Mouse (Mus musculus) lung, postnatal 36 days (tissue): ENCODE data around the gene Enpp6.
"Not testable (repeated sequence)": the region's sequence is repeated elsewhere in the genome, so short reads cannot be mapped to it uniquely, and the experiment has no call there.

Experiments used
- DNase-seq: peaks from one replicate; pipeline ENCODE4 v3.0.0; 2022; ENCODE audit warnings: mixed read lengths

The Enpp6 gene

GRCm38 (mm10) chr8:47005676-47006075 lies 19.0 kb downstream of the Enpp6 start:
- DNase-seq: no peak

- no peak for DNase-seq
These were observed 20.1 kb downstream of the Enpp6 start for GRCm38 (mm10) chr8:47006785-47007184.

- no peak for DNase-seq
These were observed 21.6 kb downstream of the Enpp6 start for GRCm38 (mm10) chr8:47008220-47008773.

- peak; percentile 87 for DNase-seq
These were observed 29.7 kb downstream of the Enpp6 start for GRCm38 (mm10) chr8:47016268-47016946.

- no peak for DNase-seq
These were observed 34.5 kb downstream of the Enpp6 start for GRCm38 (mm10) chr8:47021135-47021555.

DNA sequence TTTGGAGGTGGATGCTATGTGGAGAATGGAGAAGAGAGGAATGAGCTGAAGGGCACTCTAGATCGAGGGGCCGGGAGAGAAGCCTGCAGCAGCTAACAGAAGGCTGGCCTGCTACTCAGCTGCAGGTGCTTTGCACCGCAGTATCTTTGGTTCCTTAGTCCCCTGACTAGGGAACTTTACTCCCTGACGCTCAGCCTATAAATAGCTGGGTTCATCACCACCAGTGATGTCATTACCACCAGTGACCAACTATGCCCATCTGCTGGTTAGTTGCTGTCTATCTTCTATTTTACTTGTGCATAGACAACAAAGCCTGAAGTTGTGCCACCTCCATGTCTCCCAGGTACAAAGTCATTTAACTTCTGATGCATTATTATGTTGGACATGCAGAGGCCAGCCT lies 37.9 kb downstream of the Enpp6 start:
- no peak for DNase-seq

DNA sequence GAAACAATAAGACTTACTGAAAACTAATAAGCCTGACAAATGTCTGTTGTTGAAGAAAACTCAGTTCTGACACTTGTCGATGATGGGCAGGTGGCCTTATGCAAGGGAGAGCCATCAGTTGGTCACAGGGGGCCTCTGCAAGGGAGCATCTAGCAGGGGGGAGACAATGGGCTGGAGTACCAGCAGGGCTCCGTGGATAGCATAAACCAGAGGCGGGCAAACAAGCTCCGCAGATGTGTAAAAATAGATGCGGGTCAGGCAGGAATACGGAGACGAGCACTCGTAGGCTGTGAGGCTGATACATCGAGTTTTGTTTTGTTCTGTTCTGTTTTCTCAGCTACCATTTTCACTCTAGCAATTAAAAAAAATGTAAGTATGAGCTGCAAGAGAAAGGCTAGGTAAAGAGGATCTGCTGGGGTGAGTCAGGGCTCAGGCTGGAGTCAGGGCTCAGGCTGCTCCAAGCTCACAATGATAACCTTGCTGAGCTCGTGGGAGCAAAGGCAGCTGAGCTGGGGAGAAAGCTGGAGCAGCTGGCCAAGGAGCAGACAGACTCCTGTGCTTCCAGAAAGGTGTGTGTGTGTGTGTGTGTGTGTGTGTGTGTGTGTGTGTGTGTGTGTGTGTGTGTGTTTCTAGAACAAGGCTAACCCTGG lies 40.3 kb downstream of the Enpp6 start:
- DNase-seq: no peak

- no peak for DNase-seq
These were observed 41.8 kb downstream of the Enpp6 start for GRCm38 (mm10) chr8:47028474-47028873.

GRCm38 (mm10) chr8:47030321-47030720 lies 43.6 kb downstream of the Enpp6 start:
- DNase-seq: no peak

DNA sequence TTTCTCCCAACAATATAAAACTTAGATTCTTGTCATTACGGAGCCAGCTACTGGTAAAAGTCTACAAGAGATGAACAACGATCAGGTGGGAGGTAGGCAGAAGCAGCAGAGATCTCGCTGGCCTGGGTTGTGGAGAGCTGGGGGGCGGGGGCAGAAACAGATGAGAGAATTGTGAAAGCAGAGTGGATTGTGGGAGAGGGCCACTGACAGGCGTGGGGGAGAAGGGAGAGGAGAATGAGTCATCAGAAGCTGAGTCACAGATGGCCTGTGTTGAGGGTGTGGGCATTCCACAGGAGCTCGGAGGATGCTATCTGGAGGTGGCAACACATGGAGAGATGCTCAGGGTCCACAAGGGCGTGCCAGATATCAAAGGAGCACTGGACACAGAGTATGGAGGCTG lies 45.4 kb downstream of the Enpp6 start:
- no peak for DNase-seq

GRCm38 (mm10) chr8:47033976-47034375 lies 47.3 kb downstream of the Enpp6 start:
- DNase-seq: no peak

DNA sequence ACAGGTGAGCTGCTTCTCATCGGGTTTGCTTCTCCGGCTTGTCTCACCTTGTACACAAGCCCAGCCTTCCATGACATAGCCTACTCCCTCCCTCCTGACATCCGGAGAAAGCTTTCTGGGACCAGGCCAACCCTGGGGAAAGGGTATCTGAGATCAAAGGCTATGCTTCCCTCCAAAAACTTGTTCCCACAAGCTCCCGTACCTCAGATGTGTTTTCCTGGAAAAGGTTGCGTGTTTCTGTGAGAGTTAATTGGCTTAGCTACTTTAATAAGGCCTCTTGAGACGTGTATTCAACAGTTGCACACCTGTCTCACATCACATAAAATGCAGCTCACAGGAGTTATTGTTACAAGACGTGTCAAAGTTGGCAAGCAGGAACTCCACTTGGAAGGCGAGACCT lies 49.8 kb downstream of the Enpp6 start:
- no peak for DNase-seq

DNA sequence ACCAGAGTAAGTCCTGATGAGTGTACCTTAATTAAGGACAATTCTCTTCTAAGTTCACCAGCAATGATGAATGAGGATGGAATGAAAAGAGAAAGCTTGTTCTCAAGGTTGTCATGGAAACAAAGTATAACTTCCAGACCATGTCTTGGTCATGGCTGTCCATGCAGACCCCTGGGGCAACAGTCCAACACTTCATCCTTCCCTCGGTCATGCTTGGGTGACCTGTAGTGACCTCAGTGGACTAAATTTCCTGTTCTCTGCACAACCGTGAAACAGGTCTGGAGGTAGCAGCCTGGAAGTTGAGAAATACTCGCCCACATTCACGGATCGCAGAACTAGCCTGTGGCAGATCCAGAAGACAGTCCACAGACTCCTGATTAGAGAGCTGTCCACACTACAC lies 50.7 kb downstream of the Enpp6 start:
- DNase-seq: no peak

DNA sequence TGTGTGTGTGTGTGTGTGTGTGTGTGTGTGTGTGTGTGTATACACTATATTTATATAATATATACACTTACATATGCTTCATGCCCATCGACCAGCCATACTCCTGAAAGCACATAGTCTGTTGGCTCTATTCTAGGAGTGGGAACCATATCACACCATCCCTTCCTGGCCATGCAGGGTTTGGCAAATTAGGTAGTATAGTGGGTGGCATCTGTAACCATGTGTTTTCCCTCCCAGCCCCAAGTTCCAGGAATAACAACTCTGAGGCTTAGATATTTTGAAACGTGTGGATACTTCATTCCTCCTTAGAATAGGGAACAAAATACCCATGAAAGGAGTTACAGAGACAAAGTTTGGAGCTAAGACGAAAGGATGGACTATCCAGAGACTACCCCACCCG lies 53.5 kb downstream of the Enpp6 start:
- DNase-seq: not testable (repeated sequence)

GRCm38 (mm10) chr8:47046340-47046739 lies 59.7 kb downstream of the Enpp6 start:
- no peak for DNase-seq

- DNase-seq: no peak
These were observed 60.5 kb downstream of the Enpp6 start for GRCm38 (mm10) chr8:47047146-47047545.

GRCm38 (mm10) chr8:47048584-47048983 lies 61.9 kb downstream of the Enpp6 start:
- no peak for DNase-seq

DNA sequence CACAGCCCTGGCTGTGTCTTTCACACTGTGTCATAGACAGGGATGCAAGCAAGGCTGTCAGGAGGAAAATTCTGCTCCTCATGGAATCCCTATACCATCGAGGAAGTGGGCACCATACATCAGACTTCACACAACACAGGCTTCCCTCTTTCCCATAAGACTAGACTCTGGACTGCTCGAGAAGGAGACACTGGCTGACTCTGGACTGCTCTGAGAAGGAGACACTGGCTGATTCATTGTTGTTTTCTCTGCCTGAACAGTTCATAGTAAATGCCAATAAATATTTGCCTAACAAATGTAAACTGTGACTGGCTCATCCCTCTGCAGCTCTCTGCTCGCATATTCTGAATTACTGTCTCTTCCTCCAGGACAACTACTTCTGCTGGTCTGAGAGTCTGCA lies 66.0 kb downstream of the Enpp6 start:
- DNase-seq: no peak

- no peak for DNase-seq
These were observed 69.4 kb downstream of the Enpp6 start for GRCm38 (mm10) chr8:47056086-47056485.

DNA sequence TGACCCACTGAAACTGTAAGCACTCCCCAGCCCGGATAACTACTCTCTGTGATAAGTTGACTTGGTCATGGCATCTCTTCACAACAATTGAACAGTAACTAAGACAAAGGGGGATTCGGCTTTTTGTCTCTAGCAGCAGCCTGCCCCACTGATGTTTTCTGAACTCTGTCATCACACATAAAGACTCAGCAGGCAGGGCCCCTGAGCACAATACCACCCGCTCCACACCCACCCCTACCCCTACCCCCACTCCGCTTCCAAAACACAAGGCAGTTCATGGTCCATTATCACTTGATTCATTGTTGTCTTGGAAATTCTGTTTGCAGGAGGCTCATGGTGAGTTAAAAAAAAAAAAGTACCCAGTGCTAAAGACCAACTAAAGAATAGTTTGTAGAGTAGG lies 71.8 kb downstream of the Enpp6 start:
- no peak for DNase-seq

DNA sequence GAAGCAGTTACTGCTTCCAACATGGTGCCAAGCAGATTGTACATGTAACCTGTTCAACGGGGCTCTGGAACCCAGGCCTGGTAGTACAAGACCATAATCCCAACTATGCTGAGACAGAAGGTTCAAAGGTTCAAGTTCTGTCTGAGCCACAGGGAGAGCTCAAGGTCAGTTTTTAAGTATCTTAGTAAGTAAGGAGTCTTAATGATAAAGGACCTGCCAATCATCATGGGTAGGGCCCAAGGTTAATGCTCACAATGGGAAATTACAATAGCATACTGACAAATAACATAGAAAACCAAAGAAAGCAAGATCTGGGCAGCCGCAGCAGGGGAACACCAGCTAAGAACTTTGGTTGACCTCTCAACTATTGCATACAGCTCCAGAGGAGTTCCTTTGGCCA lies 72.3 kb downstream of the Enpp6 start:
- no peak for DNase-seq

DNA sequence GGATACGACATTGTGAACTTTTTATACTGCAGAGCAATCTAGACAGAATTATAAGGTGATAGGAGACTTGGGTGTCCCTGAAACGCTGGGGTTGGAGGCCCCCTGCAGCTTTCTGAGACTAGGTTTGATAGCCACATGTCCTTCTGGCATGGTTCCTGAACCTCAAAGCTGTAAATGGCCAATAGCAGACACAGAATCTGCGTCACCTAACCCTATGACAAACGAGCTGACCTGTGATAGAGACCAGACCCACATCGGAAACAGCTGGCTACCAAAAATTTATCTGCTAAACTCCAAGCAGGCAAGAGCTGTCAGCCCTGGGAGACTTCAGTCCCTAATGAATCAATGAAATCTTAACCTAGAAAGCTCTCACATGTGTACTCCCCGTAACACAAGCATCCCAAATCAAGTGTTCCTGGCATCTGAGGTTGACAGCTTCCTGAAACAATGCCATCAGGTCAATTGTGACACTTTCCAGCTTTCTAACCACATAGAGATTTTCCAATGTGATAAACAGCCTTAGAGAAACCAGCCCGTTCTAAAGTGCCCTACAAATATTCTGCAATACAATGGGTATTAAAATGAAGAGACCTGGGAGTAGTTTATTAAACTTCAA lies 74.5 kb downstream of the Enpp6 start:
- DNase-seq: peak; percentile 50

- no peak for DNase-seq
These were observed 80.4 kb downstream of the Enpp6 start for GRCm38 (mm10) chr8:47067121-47067520.

DNA sequence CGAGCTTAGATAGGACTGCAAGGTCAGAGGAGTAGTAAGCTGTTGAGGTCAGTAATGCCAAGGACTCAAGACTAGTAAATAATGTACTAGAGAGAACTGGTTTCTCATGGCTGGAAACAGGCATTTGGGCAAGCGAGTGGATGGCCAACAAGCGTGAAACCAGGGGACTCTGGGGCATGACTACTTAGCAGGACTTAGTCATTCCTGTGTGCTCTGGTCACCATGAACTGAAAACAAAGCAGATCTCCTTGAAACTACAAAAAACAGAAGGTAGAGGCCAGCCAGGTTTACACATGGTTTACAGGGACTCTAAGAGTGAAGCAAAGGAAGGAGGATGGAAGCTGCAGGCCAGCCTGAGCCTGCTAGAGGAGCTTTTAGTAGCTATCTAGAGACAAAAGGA lies 82.9 kb downstream of the Enpp6 start:
- no peak for DNase-seq
